Mouse (Mus musculus) neutrophil, adult 59 days (primary cell): Measurements from ENCODE around the gene Fscn2. TPM values are rescaled to one million over a fixed set of nuclear protein-coding genes. Genes with fewer than 3 reads are reported as not detected.

Source experiments
- total RNA-seq, 2 experiments: library from RNA; stranded (reverse); gene quantifications; 1 replicate in 1 of 2; 2 replicates in 1 of 2; pipeline ENCODE4 v1.2.4; 2023

The Fscn2 gene
- 1 to 10 TPM in 1 of 2 experiments, not detected in 1; 1.3 TPM for total RNA-seq

DNA sequence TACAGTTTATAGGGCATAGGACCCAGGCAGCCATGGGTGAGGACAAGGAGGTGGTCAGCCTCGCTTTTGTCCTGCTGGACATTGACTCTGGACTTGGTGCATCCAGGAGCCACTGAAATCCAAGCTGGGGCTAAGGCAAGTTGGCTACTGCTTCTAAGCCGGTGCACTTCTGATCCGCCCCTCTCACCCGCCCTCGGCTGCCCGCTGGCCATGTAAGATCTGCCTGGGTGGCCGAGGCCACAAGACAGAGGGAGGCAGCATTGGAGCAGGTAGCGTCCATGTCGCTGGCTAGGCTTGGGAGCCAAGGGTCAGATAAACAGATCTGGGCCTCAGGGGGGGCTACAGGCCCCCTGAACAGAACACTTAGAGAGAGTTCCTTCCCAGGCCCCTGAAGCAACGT, at the start of gene Fscn2:
TSS of gene Fscn2 (plus strand) at position 240 of the 400 bp plus-strand sequence.

DNA sequence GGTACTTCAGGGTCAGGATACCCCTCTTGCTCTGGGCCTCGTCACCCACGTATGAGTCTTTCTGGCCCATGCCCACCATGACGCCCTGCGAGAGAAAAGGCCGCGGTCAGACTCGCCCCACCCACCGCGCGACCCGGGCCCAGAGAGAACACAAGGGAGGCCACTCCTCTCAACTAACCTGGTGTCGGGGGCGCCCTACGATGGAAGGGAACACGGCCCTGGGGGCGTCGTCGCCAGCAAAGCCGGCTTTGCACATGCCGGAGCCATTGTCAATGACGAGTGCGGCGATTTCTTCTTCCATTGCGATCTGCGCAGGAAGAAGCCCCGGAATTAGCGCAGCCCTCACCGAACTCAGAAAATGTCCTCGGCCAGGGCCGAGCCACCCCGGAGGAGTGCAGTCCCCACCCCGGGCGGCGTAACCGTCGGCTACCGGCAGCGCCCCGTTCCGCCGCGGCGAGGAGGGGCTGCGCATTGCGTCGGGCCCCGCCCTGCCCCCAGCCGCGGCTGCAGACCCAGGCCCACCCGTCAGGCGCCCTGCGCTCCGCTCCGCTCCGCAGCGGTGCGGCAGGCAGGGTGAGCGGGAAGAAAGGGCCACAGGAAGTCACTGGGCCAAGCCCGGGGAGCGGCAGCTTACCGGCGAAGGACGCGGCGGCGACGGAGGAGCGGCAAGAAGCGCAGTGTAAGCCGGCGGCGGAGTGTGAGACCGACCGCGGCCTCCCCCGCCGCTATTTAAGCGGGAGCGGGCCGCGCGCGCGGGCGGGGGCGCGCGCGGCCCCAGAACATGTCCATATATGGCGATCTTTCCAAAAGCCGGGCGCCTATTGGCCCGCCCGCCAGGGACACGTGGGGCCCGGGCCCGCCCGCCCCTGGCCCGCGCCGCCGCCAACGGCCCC, 13.3 kb upstream of the Fscn2 start, which contains the start of gene Actg1:
TSS of gene Actg1 (minus strand) at position 752 of the 893 bp plus-strand sequence.

DNA sequence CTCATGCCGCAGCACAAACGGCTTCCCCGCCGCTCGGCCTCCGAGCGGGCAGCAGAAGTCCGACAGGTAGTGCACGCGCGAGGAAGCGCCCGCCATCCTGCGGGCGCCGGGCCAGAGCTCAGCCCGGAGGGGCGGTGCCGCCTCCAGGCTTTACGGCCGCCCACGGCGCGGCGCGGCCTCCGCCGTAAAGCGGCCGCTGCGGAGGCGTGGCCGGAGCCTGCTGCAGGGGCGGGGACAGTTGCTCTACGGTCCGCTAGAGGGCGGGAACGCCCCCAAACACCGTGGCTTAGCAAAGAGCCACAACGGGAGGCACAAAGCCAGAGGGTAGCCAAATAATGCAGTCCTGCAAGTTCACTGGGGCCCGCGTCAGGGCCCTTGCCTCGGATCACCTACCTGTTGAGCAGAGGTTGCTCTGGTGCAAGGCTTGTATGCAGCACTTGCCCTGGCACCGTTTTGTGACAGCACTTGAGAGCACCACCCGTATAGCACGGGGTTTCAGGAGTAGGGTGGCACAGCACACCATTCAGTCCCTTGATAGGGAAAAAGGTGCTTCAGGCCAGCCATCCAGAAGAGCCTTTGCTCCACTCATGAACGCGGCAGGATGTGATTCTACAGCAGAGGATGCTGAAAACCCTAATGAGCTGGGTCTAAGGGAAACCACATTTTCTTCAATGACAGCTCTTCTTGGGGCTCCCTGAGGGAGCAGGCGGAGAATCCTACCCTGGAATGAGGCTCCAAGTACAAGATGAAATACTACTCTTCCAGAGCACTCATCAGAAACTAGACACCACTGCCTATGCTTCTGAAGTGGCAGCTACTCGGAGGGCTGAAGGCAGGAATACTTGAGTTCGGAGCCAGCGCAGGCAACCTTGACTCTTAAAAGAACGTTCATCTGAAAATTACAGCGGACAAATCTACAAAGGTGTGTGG, 17.5 kb downstream of the Fscn2 start, which contains the start of gene Faap100:
TSS of gene Faap100 (minus strand) at position 154 of the 930 bp plus-strand sequence.

Other genes starting within 250 kb of the Fscn2 start
- 10 to 100 TPM; 84.9 to 93.4 TPM for gene Slc38a10, start 210.2 kb upstream of the Fscn2 start, total RNA-seq
- gene Bahcc1, start 128.6 kb upstream of the Fscn2 start, total RNA-seq, result 1 to 10 TPM; 4.0 to 5.5 TPM
- 1,000 to 10,000 TPM; 3,512 to 3,572 TPM for gene Actg1, start 13.0 kb upstream of the Fscn2 start, total RNA-seq
- 10 to 100 TPM; 14.7 to 20.0 TPM for gene Faap100, start 17.2 kb downstream of the Fscn2 start, total RNA-seq
- 10 to 100 TPM; 46.4 to 49.1 TPM for gene Nploc4, start 76.2 kb downstream of the Fscn2 start, total RNA-seq
- under 1 TPM in 1 of 2 experiments, not detected in 1; 0.22 TPM for gene Tspan10, start 81.1 kb downstream of the Fscn2 start, total RNA-seq
- gene Pde6g, start 92.0 kb downstream of the Fscn2 start, total RNA-seq, result not detected
- 1 to 10 TPM; 5.2 to 6.9 TPM for gene Oxld1, start 96.5 kb downstream of the Fscn2 start, total RNA-seq
- gene Ccdc137, start 96.6 kb downstream of the Fscn2 start, total RNA-seq, result 10 to 100 TPM in 1 of 2 experiments, 1 to 10 TPM in 1; 9.3 to 11.5 TPM
- 1 to 10 TPM; 8.2 to 9.5 TPM for gene Arl16, start 106.1 kb downstream of the Fscn2 start, total RNA-seq
- 10 to 100 TPM; 15.7 to 20.7 TPM for gene Mrpl12, start 123.1 kb downstream of the Fscn2 start, total RNA-seq
- 10 to 100 TPM; 12.5 to 13.2 TPM for gene Slc25a10, start 130.3 kb downstream of the Fscn2 start, total RNA-seq
- not detected for gene Gcgr, start 169.2 kb downstream of the Fscn2 start, total RNA-seq
- gene Mcrip1, start 188.2 kb downstream of the Fscn2 start, total RNA-seq, result 10 to 100 TPM; 28.5 to 32.8 TPM
- gene Ppp1r27, start 189.6 kb downstream of the Fscn2 start, total RNA-seq, result not detected
- gene P4hb, start 211.7 kb downstream of the Fscn2 start, total RNA-seq, result 100 to 1,000 TPM; 250 to 293 TPM
- 100 to 1,000 TPM; 404 to 468 TPM for gene Arhgdia, start 220.1 kb downstream of the Fscn2 start, total RNA-seq
- gene Alyref, start 236.8 kb downstream of the Fscn2 start, total RNA-seq, result 100 to 1,000 TPM; 129 to 148 TPM
- 10 to 100 TPM; 51.5 to 52.9 TPM for gene Anapc11, start 236.9 kb downstream of the Fscn2 start, total RNA-seq
- 1 to 10 TPM in 1 of 2 experiments, not detected in 1; 1.3 TPM for gene Npb, start 246.9 kb downstream of the Fscn2 start, total RNA-seq